Mouse (Mus musculus) CH12.LX (cell line): Measurements from ENCODE around the gene Plscr1. TPM values are rescaled to one million over a fixed set of nuclear protein-coding genes. Genes with fewer than 3 reads are reported as not detected.

Experiments
- DNase-seq: peaks from one replicate; pipeline ENCODE4 v3.0.0-alpha.2; 2013; ENCODE audit errors: extremely low read depth
- H3K27ac ChIP-seq: 2 replicates; pipeline ENCODE4 v1.5.1; 2012; ENCODE audit warnings: low read depth, mild to moderate bottlenecking, control low read depth, moderate library complexity; ENCODE audit not compliant: insufficient read depth
- H3K27me3 ChIP-seq: replicated peaks from 2 replicates; pipeline ENCODE3; 2012; ENCODE audit warnings: inconsistent platforms
- H3K36me3 ChIP-seq, 2 experiments: replicated peaks in 1 of 2; 2 replicates each; pipeline versions ENCODE3 to v1.6.1; 2012; ENCODE audit warnings: inconsistent platforms in 1 of 2, low read length in 1 of 2, mild to moderate bottlenecking in 1 of 2, mixed read lengths in 1 of 2, moderate library complexity in 1 of 2; ENCODE audit not compliant: control insufficient read depth in 1 of 2, insufficient read depth in 1 of 2
- H3K4me1 ChIP-seq, 2 experiments: 2 replicates each; pipeline ENCODE4 v1.6.1; 2012; ENCODE audit warnings: inconsistent platforms in 1 of 2, moderate library complexity in 1 of 2; ENCODE audit not compliant: insufficient read depth in 2 of 2, control insufficient read depth in 1 of 2
- H3K4me2 ChIP-seq: 2 replicates; pipeline ENCODE4 v1.6.1; 2012; ENCODE audit warnings: low read depth, mild to moderate bottlenecking, control low read depth; ENCODE audit not compliant: poor library complexity, insufficient read depth, severe bottlenecking
- H3K4me3 ChIP-seq, 3 experiments: fragments of 150-350 bp in 1 of 3; sonication (generic) in 1 of 3; replicated peaks in 1 of 3; 2 replicates each; pipeline versions ENCODE3 to v1.5.1; 2011 to 2012; ENCODE audit warnings: low read depth in 2 of 3, low read length in 2 of 3, mild to moderate bottlenecking in 2 of 3, moderate library complexity in 2 of 3, control low read depth in 1 of 3, improper control_type of control experiment in 1 of 3, inconsistent platforms in 1 of 3, mixed read lengths in 1 of 3; ENCODE audit not compliant: poor library complexity in 1 of 3
- H3K79me2 ChIP-seq: replicated peaks from 2 replicates; pipeline ENCODE4 v1.6.1; 2012; ENCODE audit warnings: mild to moderate bottlenecking, moderate library complexity; ENCODE audit not compliant: control insufficient read depth, poor library complexity, insufficient read depth, severe bottlenecking; ENCODE audit errors: extremely low read depth
- H3K9ac ChIP-seq: 2 replicates; pipeline ENCODE4 v1.6.1; 2012; ENCODE audit warnings: low read depth, mild to moderate bottlenecking, control low read depth, moderate library complexity; ENCODE audit not compliant: insufficient read depth
- H3K9me3 ChIP-seq: replicated peaks from 2 replicates; pipeline ENCODE3; 2012; ENCODE audit warnings: low read length, inconsistent platforms, mixed read lengths
- CHD2 ChIP-seq: IDR thresholded peaks from 2 replicates; pipeline ENCODE4 v1.6.1; 2011; ENCODE audit warnings: low read length, improper control_type of control experiment
- CTCF ChIP-seq, 2 experiments: IDR thresholded peaks in 1 of 2; conservative IDR thresholded peaks in 1 of 2; 2 replicates each; pipeline ENCODE4 v1.5.1; 2011 to 2012; ENCODE audit warnings: low read depth in 2 of 2, low read length in 2 of 2, improper control_type of control experiment in 1 of 2, inconsistent platforms in 1 of 2, mild to moderate bottlenecking in 1 of 2, moderate library complexity in 1 of 2
- E2F4 ChIP-seq: IDR thresholded peaks from 2 replicates; pipeline ENCODE4 v1.6.1; 2011; ENCODE audit warnings: low read depth, low read length, improper control_type of control experiment; ENCODE audit not compliant: insufficient replicate concordance
- HCFC1 ChIP-seq: IDR thresholded peaks from 2 replicates; pipeline ENCODE4 v1.6.1; 2012; ENCODE audit warnings: low read depth, mild to moderate bottlenecking, inconsistent platforms, low read length, improper control_type of control experiment
- IRF4 ChIP-seq: IDR thresholded peaks from 2 replicates; pipeline ENCODE4 v1.6.1; 2014; ENCODE audit warnings: low read depth, mild to moderate bottlenecking, inconsistent platforms, low read length, improper control_type of control experiment
- JUN ChIP-seq: IDR thresholded peaks from 2 replicates; pipeline ENCODE4 v1.6.1; 2011; ENCODE audit warnings: low read depth, mild to moderate bottlenecking, low read length, improper control_type of control experiment, moderate library complexity; ENCODE audit not compliant: insufficient read depth
- MAFK ChIP-seq: IDR thresholded peaks from 2 replicates; pipeline ENCODE4 v1.6.1; 2011; ENCODE audit warnings: low read length, improper control_type of control experiment; ENCODE audit not compliant: insufficient replicate concordance
- MAZ ChIP-seq: IDR thresholded peaks from 2 replicates; pipeline ENCODE4 v1.6.1; 2012; ENCODE audit warnings: low read depth, mild to moderate bottlenecking, inconsistent platforms, low read length, improper control_type of control experiment, moderate library complexity
- NRF1 ChIP-seq: IDR thresholded peaks from 2 replicates; pipeline ENCODE4 v1.6.1; 2014; ENCODE audit warnings: low read depth, mild to moderate bottlenecking, inconsistent platforms, low read length, improper control_type of control experiment, moderate library complexity
- POLR2A ChIP-seq: IDR thresholded peaks from 2 replicates; pipeline ENCODE4 v1.6.1; 2011; ENCODE audit warnings: low read depth, mild to moderate bottlenecking, improper control_type of control experiment, low read length
- POLR2AphosphoS2 ChIP-seq: IDR thresholded peaks from 2 replicates; pipeline ENCODE4 v1.6.1; 2011; ENCODE audit warnings: low read depth, low read length, improper control_type of control experiment
- RAD21 ChIP-seq: IDR thresholded peaks from 2 replicates; pipeline ENCODE4 v1.6.1; 2011; ENCODE audit warnings: low read depth, mild to moderate bottlenecking, low read length, improper control_type of control experiment, moderate library complexity
- SIN3A ChIP-seq: IDR thresholded peaks from 2 replicates; pipeline ENCODE4 v1.6.1; 2012; ENCODE audit warnings: low read length, improper control_type of control experiment, inconsistent platforms
- SMC3 ChIP-seq: IDR thresholded peaks from 2 replicates; pipeline ENCODE4 v1.6.1; 2011; ENCODE audit warnings: low read depth, low read length, improper control_type of control experiment
- USF1 ChIP-seq: IDR thresholded peaks from 2 replicates; pipeline ENCODE4 v1.6.1; 2014; ENCODE audit warnings: low read depth, mild to moderate bottlenecking, inconsistent platforms, low read length, improper control_type of control experiment
- USF2 ChIP-seq: conservative IDR thresholded peaks from 2 replicates; pipeline ENCODE4 v1.6.1; 2011; ENCODE audit warnings: low read depth, low read length, improper control_type of control experiment
- ZC3H11A ChIP-seq: IDR thresholded peaks from 2 replicates; pipeline ENCODE4 v1.6.1; 2012; ENCODE audit warnings: low read depth, mild to moderate bottlenecking, inconsistent platforms, low read length, improper control_type of control experiment
- ZKSCAN1 ChIP-seq: IDR thresholded peaks from 2 replicates; pipeline ENCODE4 v1.6.1; 2012; ENCODE audit warnings: low read depth, inconsistent platforms, low read length, improper control_type of control experiment, borderline replicate concordance
- ZMIZ1 ChIP-seq: IDR thresholded peaks from 2 replicates; pipeline ENCODE4 v1.6.1; 2012; ENCODE audit warnings: low read depth, mild to moderate bottlenecking, inconsistent platforms, low read length, improper control_type of control experiment
- dilution Hi-C: fragments of 300-500 bp; cut with MboI; formaldehyde crosslinking; loops from 2 replicates; pipeline ENCODE4 v1.14.3; 2020; ENCODE audit warnings: low sequenced_read_pairs; ENCODE audit not compliant: extremely low pct_unique_long_range_greater_than_20kb, extremely low pct_ligation_motif_present
- in situ Hi-C: fragments of 300-500 bp; cut with MboI; formaldehyde crosslinking; loops from 3 replicates; pipeline ENCODE4 v1.14.3; 2019; ENCODE audit warnings: low sequenced_read_pairs, low pct_ligation_motif_present, low pct_unique_long_range_greater_than_20kb, mixed read lengths
- polyA plus RNA-seq: library from polyadenylated mRNA; unstranded; fragments of >175 nt; gene quantifications from 2 replicates; pipeline ENCODE4 v1.2.1, GENCODE M21; 2012; ENCODE audit warnings: low read depth; ENCODE audit not compliant: insufficient read length
- total RNA-seq, 2 experiments: library from RNA; depleted of rRNA; stranded (reverse); fragments of 300-350 nt in 1 of 2; fragments of >200 nt in 1 of 2; gene quantifications; 2 replicates each; pipeline ENCODE4 v1.2.3; 2012 to 2014

Gene Plscr1
- total and polyA plus RNA-seq, 3 experiments = 194 to 489 (median 403) TPM

GRCm38 (mm10) chr9:92209850-92210249, 39.7 kb upstream of the Plscr1 start:
- no peak for DNase-seq
- Histone ChIP-seq H3K79me2 (no peaks in the 10 kb centered on the region), H3K27me3 (no peaks in the 10 kb centered on the region), H3K27ac (no peak overlapping the region), H3K4me3 (no peak overlapping the region), H3K9ac (no peak overlapping the region), H3K4me2 (no peak overlapping the region), H3K4me1 (peaks cover 0 to 10% of the 10 kb centered on the region in 2 experiments; a peak in 1 of 4 replicates), H3K9me3 (no peaks in the 10 kb centered on the region), H3K36me3 (no peaks in the 10 kb centered on the region)
- TF ChIP-seq IRF4 = no peak
- no peak for TF ChIP-seq HCFC1
- no peak for TF ChIP-seq USF1
- no peak for TF ChIP-seq E2F4
- TF ChIP-seq JUN = no peak
- no peak for TF ChIP-seq USF2
- no peak for TF ChIP-seq ZC3H11A
- TF ChIP-seq SIN3A = no peak
- TF ChIP-seq MAFK = no peak
- TF ChIP-seq NRF1 = no peak
- TF ChIP-seq MAZ = no peak
- no peak for TF ChIP-seq SMC3
- TF ChIP-seq ZMIZ1 = no peak
- TF ChIP-seq CTCF (conservative IDR thresholded peaks at IDR 0.05 in 1 of 2, IDR thresholded peaks at IDR 0.05 in 1 of 2; ENCODE audit: low read depth in 2 of 2, low read length in 2 of 2) = no peak
- no peak for TF ChIP-seq RAD21
- in situ Hi-C loops (loop anchor here (25.0 kb wide), 1 partner anchor 402 kb away; no protein-coding TSS in a partner anchor), dilution Hi-C loops (no loop called here)

- Histone ChIP-seq H3K9ac (no peak overlapping the region), H3K4me2 (peak overlapping the region; percentile 29; the same call in 1 of the 2 replicates), H3K4me3 (no peak overlapping the region), H3K79me2 (no peaks in the 10 kb centered on the region), H3K36me3 (no peaks in the 10 kb centered on the region), H3K9me3 (no peaks in the 10 kb centered on the region), H3K27me3 (no peaks in the 10 kb centered on the region), H3K27ac (no peak overlapping the region), H3K4me1 (peaks cover 0 to 10% of the 10 kb centered on the region in 2 experiments; a peak in 1 of 4 replicates)
- dilution Hi-C loops (no loop called here), in situ Hi-C loops (loop anchor here (25.0 kb wide), 1 partner anchor 402 kb away; no protein-coding TSS in a partner anchor)
- TF ChIP-seq POLR2A (no peak), ZKSCAN1 (no peak), CHD2 (no peak), POLR2AphosphoS2 (no peak)
- no peak for DNase-seq
Measured at GRCm38 (mm10) chr9:92210386-92210967, 39.1 kb upstream of the Plscr1 start.
